Mouse (Mus musculus): ENCODE data around the gene Nckap5l. TPM values are rescaled to one million over a fixed set of nuclear protein-coding genes. Genes with fewer than 3 reads are reported as not detected.

Gene Nckap5l
- polyA plus RNA-seq, 1 experiment from 2014 or later, result 14.4 TPM

DNA sequence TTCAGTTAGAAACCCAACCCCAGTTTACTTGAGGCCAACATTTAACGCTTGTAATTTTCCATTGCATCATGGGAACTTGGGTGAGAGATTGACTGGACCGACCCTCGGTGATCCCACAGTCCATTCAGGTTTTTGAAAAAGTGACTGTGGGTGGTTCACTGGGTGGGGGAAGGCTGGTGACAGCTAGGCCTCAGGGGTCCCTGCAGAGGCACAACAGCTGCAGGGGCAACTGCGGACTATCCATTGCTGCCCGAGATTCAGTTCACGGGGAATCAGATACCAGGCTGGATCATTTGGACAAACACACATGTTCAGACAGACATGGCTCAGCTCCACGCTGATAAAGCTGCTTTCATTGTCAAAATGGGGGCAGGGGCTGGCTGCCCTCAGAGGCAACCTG, 26.0 kb downstream of the Nckap5l start:
- Histone ChIP-seq H3K9me3 (ENCODE audit: low read depth, low read length) (no peaks in the 10 kb centered on the region), H3K4me2 (no peak overlapping the region), H3K4me1 (ENCODE audit: insufficient read depth) (no peaks in the 10 kb centered on the region), H3K27ac (ENCODE audit: low read depth) (no peak overlapping the region), H3K9ac (no peak overlapping the region), H3K36me3 (ENCODE audit: insufficient read depth) (peaks cover 65% of the 10 kb centered on the region), H3K27me3 (ENCODE audit: insufficient read depth, low read length) (no peaks in the 10 kb centered on the region), H3K4me3 (ENCODE audit: low read depth, low read length) (no peak overlapping the region)
- ATAC-seq (ENCODE audit: insufficient read depth) (no peak), DNase-seq (no peak)
- TF ChIP-seq CTCF (IDR thresholded peaks at IDR 0.05; ENCODE audit: low read depth), result no peak
- 61% methylated on average over 7 of the region's 7 CpGs for WGBS

DNA sequence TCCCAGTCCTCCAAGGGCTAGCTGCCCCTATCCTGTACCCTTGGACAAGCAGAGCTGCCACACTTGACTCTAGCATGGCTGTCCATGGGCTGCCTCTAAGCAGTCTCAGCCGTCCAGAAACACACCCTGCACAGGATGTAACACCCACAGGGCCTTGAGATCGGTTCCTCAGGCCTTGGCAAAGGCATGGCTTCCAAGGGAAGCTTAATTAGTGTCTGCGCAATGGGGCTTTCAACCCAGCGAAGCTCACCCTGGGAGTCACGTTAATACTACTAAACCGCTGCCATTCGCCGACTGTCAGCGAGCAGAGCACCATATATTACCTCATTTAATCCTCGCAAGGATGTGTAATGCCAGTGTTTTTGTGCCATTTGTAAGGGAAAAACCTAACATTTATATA, 26.5 kb downstream of the Nckap5l start:
- ATAC-seq (ENCODE audit: insufficient read depth), result no peak
- 82% methylated on average over 10 of the region's 10 CpGs for WGBS
- Histone ChIP-seq H3K4me3 (ENCODE audit: low read depth, low read length) (no peak overlapping the region), H3K4me2 (no peak overlapping the region), H3K4me1 (ENCODE audit: insufficient read depth) (no peaks in the 10 kb centered on the region), H3K27ac (ENCODE audit: low read depth) (no peak overlapping the region), H3K36me3 (ENCODE audit: insufficient read depth) (peaks cover 68% of the 10 kb centered on the region), H3K9me3 (ENCODE audit: low read depth, low read length) (no peaks in the 10 kb centered on the region), H3K27me3 (ENCODE audit: insufficient read depth, low read length) (no peaks in the 10 kb centered on the region), H3K9ac (no peak overlapping the region)
- no peak for TF ChIP-seq CTCF (IDR thresholded peaks at IDR 0.05; ENCODE audit: low read depth)
- DNase-seq, result no peak

DNA sequence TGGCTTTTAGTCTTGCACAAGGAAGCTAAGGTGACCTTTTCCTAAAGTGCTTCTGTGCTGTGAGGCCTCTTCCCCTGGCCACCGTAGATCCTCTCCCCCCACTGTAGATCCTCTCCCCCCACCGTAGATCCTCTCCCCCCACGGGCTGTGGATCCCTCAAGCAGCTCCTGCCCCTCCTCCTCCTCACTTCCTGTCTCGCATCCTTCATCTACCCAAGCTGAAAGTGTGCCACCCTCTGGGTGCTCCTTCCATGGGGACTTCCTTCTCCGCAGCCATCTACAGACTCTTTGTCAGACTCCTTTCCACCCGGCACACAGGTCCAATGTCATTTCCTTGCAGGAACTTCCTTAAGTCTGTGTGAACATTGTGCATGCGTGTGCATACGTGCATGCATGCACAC, 27.2 kb downstream of the Nckap5l start:
- Histone ChIP-seq H3K27ac (ENCODE audit: low read depth) (no peak overlapping the region; the same call in 1 of the 2 replicates), H3K36me3 (ENCODE audit: insufficient read depth) (peaks cover 75% of the 10 kb centered on the region)
- no peak for DNase-seq

DNA sequence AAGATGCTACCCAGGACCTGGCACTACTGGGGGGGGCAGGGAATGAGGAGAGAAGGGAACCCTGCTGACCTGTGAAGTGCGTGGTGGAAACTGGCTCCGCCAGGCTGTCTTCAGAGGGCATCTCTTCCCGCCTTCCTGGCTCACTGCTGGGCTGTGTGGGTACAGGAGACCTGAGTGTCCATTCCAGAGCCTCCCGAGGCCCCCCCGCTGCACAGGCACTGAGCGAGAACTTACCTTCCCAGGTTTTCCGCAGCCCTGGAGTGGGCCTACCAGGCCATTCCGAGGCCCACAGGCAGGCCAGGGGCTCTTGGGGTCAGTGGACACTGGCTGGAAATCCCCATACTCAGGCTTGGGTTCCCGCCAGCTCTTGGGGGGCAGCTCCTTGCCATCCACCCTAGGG, 33.7 kb downstream of the Nckap5l start:
- Histone ChIP-seq H3K27me3 (ENCODE audit: insufficient read depth, low read length) (no peaks in the 10 kb centered on the region), H3K4me2 (no peak overlapping the region), H3K36me3 (ENCODE audit: insufficient read depth) (peaks cover 65% of the 10 kb centered on the region), H3K4me3 (ENCODE audit: low read depth, low read length) (no peak overlapping the region), H3K9ac (no peak overlapping the region), H3K9me3 (ENCODE audit: low read depth, low read length) (no peaks in the 10 kb centered on the region), H3K4me1 (ENCODE audit: insufficient read depth) (no peaks in the 10 kb centered on the region), H3K27ac (ENCODE audit: low read depth) (no peak overlapping the region)
- WGBS, result 90% methylated on average over 9 of the region's 9 CpGs
- ATAC-seq (ENCODE audit: insufficient read depth), result no peak
- no peak for TF ChIP-seq CTCF (IDR thresholded peaks at IDR 0.05; ENCODE audit: low read depth)
- DNase-seq, result no peak

More for the DNA sequence above, 27.2 kb downstream of the Nckap5l start:
- H3K9ac ChIP-seq, result no peak overlapping the region
- no peak overlapping the region for H3K4me2 ChIP-seq
- no peak overlapping the region for H3K4me3 ChIP-seq (ENCODE audit: low read depth, low read length)
- TF ChIP-seq CTCF (IDR thresholded peaks at IDR 0.05; ENCODE audit: low read depth), result no peak
- H3K4me1 ChIP-seq (ENCODE audit: insufficient read depth), result no peaks in the 10 kb centered on the region
- WGBS, result 65% methylated on average over 8 of the region's 8 CpGs
- no peak for ATAC-seq (ENCODE audit: insufficient read depth)
- H3K9me3 ChIP-seq (ENCODE audit: low read depth, low read length), result no peaks in the 10 kb centered on the region
- no peaks in the 10 kb centered on the region for H3K27me3 ChIP-seq (ENCODE audit: insufficient read depth, low read length)

DNA sequence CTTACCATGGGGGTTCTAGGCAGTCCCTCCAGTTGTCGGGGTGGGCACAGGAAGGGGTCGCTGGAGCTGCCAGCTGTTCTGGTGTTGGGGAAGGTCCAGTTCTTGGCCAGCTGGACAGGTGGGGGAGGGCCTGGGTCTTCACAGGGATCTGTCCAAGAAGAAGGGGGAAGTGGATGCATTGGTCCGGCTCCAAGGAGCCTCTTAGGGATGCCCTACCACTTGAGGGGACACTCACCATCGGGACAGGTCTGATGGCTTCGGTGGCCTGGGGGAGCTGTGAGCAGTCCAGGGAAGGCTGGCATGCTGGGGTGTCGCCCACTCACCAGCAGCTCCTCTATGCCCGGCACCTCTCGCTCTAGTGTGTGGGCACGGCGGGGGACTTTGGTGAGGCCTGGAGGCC, 34.4 kb downstream of the Nckap5l start:
- TF ChIP-seq CTCF (IDR thresholded peaks at IDR 0.05; ENCODE audit: low read depth), result no peak
- no peaks in the 10 kb centered on the region for H3K4me1 ChIP-seq (ENCODE audit: insufficient read depth)
- H3K27ac ChIP-seq (ENCODE audit: low read depth), result no peak overlapping the region
- no peak overlapping the region for H3K9ac ChIP-seq
- 88% methylated on average over 10 of the region's 10 CpGs for WGBS
- ATAC-seq (ENCODE audit: insufficient read depth) (no peak), DNase-seq (no peak)
- H3K36me3 ChIP-seq (ENCODE audit: insufficient read depth), result peaks cover 58% of the 10 kb centered on the region
- no peaks in the 10 kb centered on the region for H3K9me3 ChIP-seq (ENCODE audit: low read depth, low read length)
- no peaks in the 10 kb centered on the region for H3K27me3 ChIP-seq (ENCODE audit: insufficient read depth, low read length)
- H3K4me3 ChIP-seq (ENCODE audit: low read depth, low read length), result no peak overlapping the region
- no peak overlapping the region for H3K4me2 ChIP-seq

DNA sequence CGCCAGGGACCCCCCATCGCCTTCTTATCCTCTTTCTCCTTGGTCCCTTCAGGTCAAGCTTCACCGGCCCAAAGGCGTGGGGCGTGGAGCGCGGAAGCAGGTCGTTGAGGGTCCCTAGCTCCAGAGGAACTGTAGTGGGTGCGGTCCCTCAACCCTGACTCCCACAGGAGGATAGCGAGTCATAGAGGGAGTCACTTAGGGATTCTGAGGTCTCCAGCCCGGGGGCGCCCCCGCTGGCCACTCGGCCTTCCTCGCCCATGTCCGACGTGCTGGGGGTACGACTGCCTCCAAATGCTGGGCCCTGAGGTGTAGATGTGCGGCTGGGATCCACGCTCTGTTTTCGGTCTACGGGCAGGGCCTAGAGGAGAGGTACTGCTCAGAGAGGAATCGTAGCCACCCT, 35.0 kb downstream of the Nckap5l start:
- Histone ChIP-seq H3K27me3 (ENCODE audit: insufficient read depth, low read length) (no peaks in the 10 kb centered on the region), H3K4me1 (ENCODE audit: insufficient read depth) (no peaks in the 10 kb centered on the region), H3K27ac (ENCODE audit: low read depth) (0 out of 2 replicates have a peak overlapping the region, but pooled peaks have one; percentile 97), H3K9ac (no peak overlapping the region), H3K9me3 (ENCODE audit: low read depth, low read length) (no peaks in the 10 kb centered on the region), H3K36me3 (ENCODE audit: insufficient read depth) (peaks cover 52% of the 10 kb centered on the region), H3K4me2 (no peak overlapping the region), H3K4me3 (ENCODE audit: low read depth, low read length) (no peak overlapping the region)
- 91% methylated on average over 23 of the region's 23 CpGs for WGBS
- DNase-seq (no peak), ATAC-seq (ENCODE audit: insufficient read depth) (no peak)
- TF ChIP-seq CTCF (IDR thresholded peaks at IDR 0.05; ENCODE audit: low read depth), result no peak

DNA sequence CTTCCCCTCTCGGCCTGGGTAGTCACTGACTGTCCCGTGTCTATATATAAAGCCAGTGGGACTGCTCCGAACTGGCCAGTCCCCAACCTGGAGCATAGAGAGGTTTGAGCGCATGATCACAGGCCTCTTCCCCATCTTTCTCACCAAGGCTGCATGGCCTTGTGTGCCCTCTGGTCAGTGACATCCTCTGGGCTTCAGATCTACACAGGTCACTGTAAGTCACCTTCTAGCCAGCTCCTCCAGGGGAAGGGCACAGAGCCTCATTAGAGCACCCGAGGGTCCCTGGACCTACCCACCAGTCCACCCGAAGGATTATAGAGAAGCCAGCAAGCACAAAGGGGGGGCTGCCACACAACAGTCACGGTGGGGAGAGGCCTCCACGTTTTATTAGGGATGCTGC, 35.9 kb downstream of the Nckap5l start:
- Histone ChIP-seq H3K4me3 (ENCODE audit: low read depth, low read length) (no peak overlapping the region), H3K9me3 (ENCODE audit: low read depth, low read length) (no peaks in the 10 kb centered on the region), H3K27me3 (ENCODE audit: insufficient read depth, low read length) (no peaks in the 10 kb centered on the region), H3K4me1 (ENCODE audit: insufficient read depth) (no peaks in the 10 kb centered on the region; the same call in 1 of the 2 replicates), H3K9ac (no peak overlapping the region), H3K27ac (ENCODE audit: low read depth) (peak overlapping the region; percentile 97), H3K36me3 (ENCODE audit: insufficient read depth) (peaks cover 44% of the 10 kb centered on the region), H3K4me2 (no peak overlapping the region)
- TF ChIP-seq CTCF (IDR thresholded peaks at IDR 0.05; ENCODE audit: low read depth), result no peak
- 68% methylated on average over 8 of the region's 8 CpGs for WGBS
- DNase-seq, result no peak
- ATAC-seq (ENCODE audit: insufficient read depth), result no peak

DNA sequence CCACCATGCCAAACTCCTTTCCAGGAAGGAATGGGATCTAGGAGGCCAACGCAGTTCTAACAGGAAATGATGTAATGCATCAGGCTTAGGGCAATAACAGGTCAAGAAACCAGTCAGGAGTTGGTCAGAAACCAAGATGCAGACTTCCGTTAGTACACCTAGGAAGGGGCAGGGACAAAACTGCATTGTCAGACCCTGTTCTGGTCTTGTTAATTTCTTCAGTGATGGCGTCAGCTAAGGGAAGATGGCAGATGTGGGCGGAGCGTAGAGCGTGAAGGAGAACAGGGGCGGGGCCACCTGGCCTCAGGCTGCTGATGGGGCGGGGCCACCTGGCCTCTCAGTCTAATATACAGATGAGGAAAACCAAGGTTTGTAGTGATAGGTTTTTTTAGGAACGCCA, 36.4 kb downstream of the Nckap5l start:
- no peak overlapping the region for H3K9ac ChIP-seq
- no peak overlapping the region for H3K4me3 ChIP-seq (ENCODE audit: low read depth, low read length)
- H3K36me3 ChIP-seq (ENCODE audit: insufficient read depth), result peaks cover 38% of the 10 kb centered on the region
- H3K27me3 ChIP-seq (ENCODE audit: insufficient read depth, low read length), result no peaks in the 10 kb centered on the region
- H3K27ac ChIP-seq (ENCODE audit: low read depth), result peak overlapping the region; percentile 97
- no peaks in the 10 kb centered on the region; the same call in 1 of the 2 replicates for H3K4me1 ChIP-seq (ENCODE audit: insufficient read depth)
- 56% methylated on average over 9 of the region's 9 CpGs for WGBS
- DNase-seq (peak; percentile 70), ATAC-seq (ENCODE audit: insufficient read depth) (peak; percentile 44)
- no peaks in the 10 kb centered on the region for H3K9me3 ChIP-seq (ENCODE audit: low read depth, low read length)
- no peak for TF ChIP-seq CTCF (IDR thresholded peaks at IDR 0.05; ENCODE audit: low read depth)
- H3K4me2 ChIP-seq, result peak overlapping the region; percentile 51
